Mouse (Mus musculus): ENCODE data around the gene Pfn1.

DNA sequence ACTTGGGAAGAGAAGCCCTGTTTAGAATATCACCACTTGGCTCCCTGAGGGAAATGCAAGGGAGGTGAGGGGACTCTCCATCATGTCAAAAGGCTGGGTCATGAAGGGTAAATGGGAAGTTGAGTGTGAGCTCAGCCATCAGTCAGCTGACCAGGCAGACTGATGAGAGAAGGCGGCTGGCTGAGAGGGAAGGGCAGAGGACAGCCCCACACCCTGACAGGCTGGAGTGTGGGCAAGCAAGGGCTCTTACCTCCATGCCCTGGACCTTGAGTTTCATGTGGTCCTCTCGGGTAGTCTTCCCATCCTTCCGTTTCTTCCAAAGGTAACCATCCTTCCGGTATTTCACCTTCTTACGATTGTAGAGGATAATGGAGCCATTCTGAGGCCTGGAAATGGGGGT, 29.2 kb upstream of the Pfn1 start:
- no peak for TF ChIP-seq POLR2A (IDR thresholded peaks at IDR 0.05; ENCODE audit: extremely low read depth, insufficient read depth, low read length)
- no peak for TF ChIP-seq CTCF (IDR thresholded peaks at IDR 0.05; ENCODE audit: low read depth, low read length)

Data from liver, adult 2 months (tissue).